Mouse (Mus musculus): ENCODE measurements around the gene Rin2. TPM values are rescaled to one million over a fixed set of nuclear protein-coding genes. Genes with fewer than 3 reads are reported as not detected.

Gene Rin2
- 69.9 and 84.6 TPM in 2 replicates for total RNA-seq (2023)

DNA sequence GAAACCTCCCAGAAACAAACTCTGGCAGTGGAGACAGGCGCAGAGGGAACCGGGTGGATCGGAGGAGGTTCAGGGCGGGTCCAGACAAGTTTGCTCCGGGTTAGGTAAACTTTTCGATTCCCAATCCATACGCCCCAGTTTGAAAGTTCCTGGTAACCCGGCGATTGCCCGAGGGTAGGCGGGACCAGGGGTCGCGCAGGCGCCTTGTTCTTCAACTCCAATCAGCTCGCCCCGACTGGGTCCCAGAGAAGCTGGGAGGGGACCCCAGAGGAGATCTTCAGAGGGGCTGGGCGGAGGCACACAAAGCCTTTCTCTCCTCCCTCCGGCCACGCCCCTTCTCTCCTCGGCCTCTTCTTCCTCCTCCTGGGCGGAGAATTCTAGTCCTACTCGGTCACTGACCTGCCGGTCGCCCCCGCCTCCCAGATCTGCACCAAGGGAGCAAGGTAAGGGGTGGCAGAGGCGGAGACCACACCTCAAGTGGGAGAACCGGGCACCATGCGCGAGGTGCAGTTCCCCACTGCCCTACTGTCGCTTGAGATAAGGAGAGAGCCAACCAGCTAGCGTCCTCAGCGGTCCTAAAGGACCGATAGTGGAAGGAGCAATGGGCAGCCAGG lies at the start of gene Rin2:
TSS of gene Rin2 (plus strand) at position 74 of the 614 bp plus-strand sequence.

DNA sequence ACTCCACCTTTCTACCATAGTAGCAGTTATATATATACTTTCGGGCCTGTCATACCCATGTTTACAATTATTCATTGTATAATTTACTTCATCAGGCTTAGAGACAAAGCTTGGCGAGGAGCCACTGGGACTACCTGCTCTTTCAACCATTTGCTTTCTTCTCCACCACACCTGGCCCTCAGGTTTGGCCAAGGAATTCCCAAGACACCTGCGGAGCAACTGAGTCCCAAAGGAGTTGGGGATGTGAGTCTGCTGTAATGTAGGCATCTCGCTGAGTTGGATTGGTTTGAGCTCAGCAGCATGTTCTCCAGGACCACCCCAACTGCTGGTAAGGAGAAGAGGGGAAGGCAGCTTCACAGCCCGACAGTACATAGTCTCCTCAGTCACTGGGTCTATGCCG lies 226.8 kb downstream of the Rin2 start, which contains the start of gene Naa20:
TSS of gene Naa20 (plus strand) at position 239 of the 400 bp plus-strand sequence.

DNA sequence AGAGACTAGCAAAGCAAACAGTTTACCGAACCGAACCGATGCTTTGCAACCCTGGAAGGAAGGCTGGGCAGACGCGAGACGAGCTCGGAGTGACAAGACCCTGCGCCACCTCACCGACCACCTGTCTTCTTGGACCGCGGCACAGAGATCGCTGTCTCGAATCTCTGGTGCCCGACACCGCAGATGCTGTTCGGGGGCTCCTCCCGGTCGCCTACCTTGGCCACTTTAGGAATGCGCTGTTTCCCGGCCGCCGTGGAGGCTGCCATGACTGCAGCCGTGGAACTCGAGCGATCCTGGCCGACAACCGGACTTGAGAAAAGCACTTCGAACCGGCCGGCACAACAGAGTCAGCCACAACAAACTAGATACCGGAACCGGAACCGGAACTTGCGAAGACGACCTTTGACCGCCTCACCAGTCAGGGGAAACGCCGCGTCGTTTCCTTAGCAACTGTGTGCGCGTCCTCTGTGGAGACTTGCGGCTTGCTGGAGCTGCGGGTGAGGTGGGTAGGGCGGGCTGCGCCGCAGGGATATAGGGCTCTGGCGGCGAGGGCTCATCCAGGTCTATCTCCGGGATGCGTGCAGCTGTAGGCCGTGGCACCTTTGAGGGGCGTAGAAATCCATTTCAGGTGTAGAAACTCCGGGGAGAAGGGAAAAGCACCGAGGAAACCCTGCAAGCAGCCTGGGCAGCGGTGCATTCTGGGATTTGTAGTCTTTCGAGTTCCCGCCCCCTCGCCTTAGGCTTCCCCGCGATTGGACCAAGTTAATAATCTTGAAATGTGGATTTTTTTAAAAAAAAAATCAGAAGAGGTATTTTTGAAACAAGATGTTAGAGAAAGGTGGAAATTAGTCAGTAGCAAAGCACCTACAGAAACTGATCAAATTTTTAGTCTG lies 259.6 kb downstream of the Rin2 start, which contains the start of the genes Cfap61 and Crnkl1:
TSS of gene Cfap61 (plus strand) at position 446 of the 893 bp plus-strand sequence.
TSS of gene Crnkl1 (minus strand) at position 676 of the 893 bp plus-strand sequence.

Other genes starting within 250 kb of the Rin2 start
- gene Naa20, start 226.9 kb downstream of the Rin2 start, total RNA-seq (2023) = 18.0 and 22.5 TPM in 2 replicates

Measured in neutrophil, adult 65 days (primary cell).